In the genomic region with DNA sequence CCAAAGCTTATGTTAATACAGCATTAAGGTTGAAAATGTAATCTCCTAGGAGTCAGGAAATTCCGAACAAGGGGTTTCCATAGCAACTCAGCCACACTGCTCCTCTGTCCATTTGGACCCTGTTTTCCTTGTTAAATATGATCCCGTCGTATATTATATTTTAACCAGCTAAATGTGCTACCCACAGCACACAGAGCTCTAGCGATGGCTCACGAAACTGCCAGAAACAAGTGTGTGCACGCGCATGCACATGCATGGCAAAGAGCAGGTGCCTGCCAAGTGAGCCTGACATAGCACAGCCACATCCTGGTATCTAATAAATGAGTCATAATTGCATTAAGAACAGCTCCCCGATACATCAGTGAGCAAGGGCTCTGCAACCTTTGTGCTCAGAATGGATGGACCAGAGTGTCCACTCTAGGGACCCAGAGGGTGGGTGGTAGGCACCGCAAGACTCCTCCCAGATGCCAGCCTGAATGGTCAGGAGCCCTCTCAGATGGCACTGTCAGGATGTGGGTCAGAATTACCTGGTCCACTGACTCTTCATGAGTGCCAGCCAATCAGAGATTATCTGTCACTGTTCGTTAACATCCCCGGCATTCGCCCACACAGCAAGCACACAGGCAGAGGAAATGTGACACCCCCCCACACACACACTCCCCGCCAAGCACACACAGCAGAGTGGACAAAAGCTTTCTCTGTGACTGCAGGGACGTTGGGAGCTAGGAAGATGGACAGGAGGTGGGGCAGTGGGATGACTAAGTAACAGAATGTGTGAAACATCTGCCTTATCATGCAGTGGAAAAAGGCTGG, we compare ENCODE assay signal across 9 mouse cellular contexts.
A peak's percentile ranks its signal among the peaks of the same experiment; 100 is the strongest.
DNase-seq lines count a peak whose midpoint lies in the region; ATAC-seq lines count a peak whose summit lies in the region.
"Had no signal": no experiment of that assay in that cellular context is flagged by ENCODE, and none has a peak within 500 bp of the region (broad histone marks: within the 10 kb centered on the region; RNA-seq: fewer than 3 reads in every experiment).

No protein-coding gene starts in this region.

- no peaks in the 10 kb centered on the region for H3K27me3 ChIP-seq in embryonic facial prominence, embryonic 13.5 days
- no peaks in the 10 kb centered on the region for H3K27me3 ChIP-seq in heart, embryonic 16.5 days (ENCODE audit: control insufficient read depth, insufficient read depth, low read length)
- 0 out of 2 replicates have a peak, but pooled peaks cover 1% of the 10 kb centered on the region for H3K27me3 ChIP-seq in stomach, embryonic 16.5 days (ENCODE audit: control insufficient read depth, insufficient read depth, low read length)

- no peaks in the 10 kb centered on the region for H3K36me3 ChIP-seq in embryonic facial prominence, embryonic 13.5 days
- no peaks in the 10 kb centered on the region for H3K36me3 ChIP-seq in heart, embryonic 16.5 days (ENCODE audit: control insufficient read depth, insufficient read depth)
- H3K36me3 ChIP-seq in stomach, embryonic 16.5 days (ENCODE audit: control insufficient read depth, insufficient read depth, low read length): no peaks in the 10 kb centered on the region

- 31% methylated on average over 14 of the region's 14 CpGs for WGBS in embryonic facial prominence, embryonic 13.5 days
- WGBS in heart, embryonic 16.5 days: 40% methylated on average over 14 of the region's 14 CpGs
- 36% methylated on average over 14 of the region's 14 CpGs for WGBS in stomach, embryonic 16.5 days

- H3K9me3 ChIP-seq in embryonic facial prominence, embryonic 13.5 days: no peaks in the 10 kb centered on the region
- H3K9me3 ChIP-seq in heart, embryonic 16.5 days (replicated peaks; ENCODE audit: control insufficient read depth, low read length): no peaks in the 10 kb centered on the region
- no peaks in the 10 kb centered on the region for H3K9me3 ChIP-seq in stomach, embryonic 16.5 days (replicated peaks; ENCODE audit: control insufficient read depth, low read length)

- H3K9ac ChIP-seq in embryonic facial prominence, embryonic 13.5 days: peak overlapping the region; percentile 32; the same call in 1 of the 2 replicates
- H3K9ac ChIP-seq in heart, embryonic 16.5 days (ENCODE audit: low read length): no peak overlapping the region
- no peak overlapping the region for H3K9ac ChIP-seq in stomach, embryonic 16.5 days (ENCODE audit: low read length)

- no peak overlapping the region for H3K4me3 ChIP-seq in embryonic facial prominence, embryonic 13.5 days
- H3K4me3 ChIP-seq in heart, embryonic 16.5 days (ENCODE audit: low read length): no peak overlapping the region
- H3K4me3 ChIP-seq in stomach, embryonic 16.5 days (replicated peaks; ENCODE audit: low read length): no peak overlapping the region
- H3K4me3 ChIP-seq: erythroblast, embryonic 14.5 days had no signal

- peak overlapping the region; percentile 62 for H3K27ac ChIP-seq in embryonic facial prominence, embryonic 13.5 days
- H3K27ac ChIP-seq in heart, embryonic 16.5 days (ENCODE audit: low read length): no peak overlapping the region
- H3K27ac ChIP-seq in stomach, embryonic 16.5 days (ENCODE audit: low read length): peak overlapping the region; percentile 78

- H3K4me2 ChIP-seq in embryonic facial prominence, embryonic 13.5 days: no peak overlapping the region
- H3K4me2 ChIP-seq in heart, embryonic 16.5 days (ENCODE audit: low read depth, low read length): no peak overlapping the region
- H3K4me2 ChIP-seq in stomach, embryonic 16.5 days (ENCODE audit: low read depth, low read length): no peak overlapping the region

- DNase-seq in kidney, adult 18-20 months: peak; percentile 35
- no peak for DNase-seq in kidney, adult 9 months
- peak; percentile 52 for DNase-seq in layer of hippocampus, adult 11-12 months (ENCODE audit: low spot score)
- DNase-seq in lung, postnatal 36 days: peak; percentile 13
- DNase-seq in natural killer cell, adult 2 months (ENCODE audit: low spot score in 2 of 2): no peak

- ATAC-seq in embryonic facial prominence, embryonic 13.5 days (ENCODE audit: insufficient number of reproducible peaks, insufficient read depth, low FRiP score, low TSS enrichment, low read depth): no peak
- ATAC-seq in heart, embryonic 16.5 days (replicated peaks; ENCODE audit: extremely low read depth, insufficient read depth, low FRiP score): peak; percentile 47
- peak; percentile 44 for ATAC-seq in stomach, embryonic 16.5 days (ENCODE audit: insufficient read depth, low FRiP score)

- H3K4me1 ChIP-seq in embryonic facial prominence, embryonic 13.5 days: peaks cover 35% of the 10 kb centered on the region
- peaks cover 10% of the 10 kb centered on the region for H3K4me1 ChIP-seq in heart, embryonic 16.5 days (ENCODE audit: control insufficient read depth, insufficient read depth, low read length)
- H3K4me1 ChIP-seq in stomach, embryonic 16.5 days (ENCODE audit: control insufficient read depth, insufficient read depth, low read length): peaks cover 13% of the 10 kb centered on the region

Comparison
In these comparisons a context has a peak if more than half of its experiments do, and no peak if none do; other contexts are left out.
1. DNase-seq: peak in kidney, adult 18-20 months (single experiment), layer of hippocampus, adult 11-12 months (single experiment) and lung, postnatal 36 days (single experiment); none in kidney, adult 9 months (single experiment) and natural killer cell, adult 2 months (0 of 2).